Mouse (Mus musculus) C2C12 (cell line): ENCODE results near the gene Cisd1. TPM values are rescaled to one million over a fixed set of nuclear protein-coding genes. Genes with fewer than 3 reads are reported as not detected.

ENCODE experiments used
- H3K27me3 ChIP-seq: one replicate; pipeline ENCODE4 v1.6.1; 2011; ENCODE audit not compliant: control insufficient read depth, insufficient read depth, insufficient read length
- H3K36me3 ChIP-seq: one replicate; pipeline ENCODE4 v1.6.1; 2011; ENCODE audit not compliant: control insufficient read depth, insufficient read depth
- H3K4me3 ChIP-seq: one replicate; pipeline ENCODE4 v1.5.1; 2011; ENCODE audit warnings: mild to moderate bottlenecking, control low read depth; ENCODE audit not compliant: poor library complexity, insufficient read depth, severe bottlenecking
- H3K79me2 ChIP-seq: one replicate; pipeline ENCODE4 v1.6.1; 2011; ENCODE audit not compliant: control insufficient read depth, insufficient read depth
- H3K79me3 ChIP-seq: one replicate; pipeline ENCODE4 v1.6.1; 2011; ENCODE audit warnings: low read depth, control low read depth
- H3ac ChIP-seq: one replicate; pipeline ENCODE3; 2011; ENCODE audit warnings: low read depth; ENCODE audit not compliant: control insufficient read depth, insufficient read length
- CEBPB ChIP-seq: IDR thresholded peaks from one replicate; pipeline ENCODE4 v1.6.1; 2011; ENCODE audit warnings: low read depth, mild to moderate bottlenecking, control low read depth, moderate library complexity
- CTCF ChIP-seq: IDR thresholded peaks from one replicate; pipeline ENCODE4 v1.5.1; 2011; ENCODE audit not compliant: control insufficient read depth, insufficient read depth, insufficient read length
- FOSL1 ChIP-seq: IDR thresholded peaks from one replicate; pipeline ENCODE4 v1.8.0; 2011; ENCODE audit warnings: mild to moderate bottlenecking, low read length; ENCODE audit not compliant: poor library complexity, insufficient read depth, severe bottlenecking
- MAX ChIP-seq: IDR thresholded peaks from one replicate; pipeline ENCODE4 v1.6.1; 2011; ENCODE audit warnings: mild to moderate bottlenecking, control low read depth
- MYOD1 ChIP-seq: IDR thresholded peaks from one replicate; pipeline ENCODE4 v1.6.1; 2011; ENCODE audit warnings: low read depth; ENCODE audit not compliant: control insufficient read depth, insufficient read length
- MYOG ChIP-seq: IDR thresholded peaks from one replicate; pipeline ENCODE4 v1.6.1; 2011; ENCODE audit not compliant: control insufficient read depth, insufficient read length; ENCODE audit errors: extremely low read depth
- USF1 ChIP-seq: IDR thresholded peaks from one replicate; pipeline ENCODE4 v1.6.1; 2011; ENCODE audit warnings: low read depth, mild to moderate bottlenecking, control low read depth, moderate library complexity
- polyA plus RNA-seq: library from polyadenylated mRNA; unstranded; fragments of >200 nt; fragmentation: generic; extraction: Trizol; gene quantifications from one replicate; pipeline ENCODE4 v1.2.1, GENCODE M21; 2012; ENCODE audit warnings: missing spikeins

The Cisd1 gene
- polyA plus RNA-seq, 1 experiment: 132 TPM

GRCm38 (mm10) chr10:71284511-71285125 lies 60.1 kb downstream of the Cisd1 start:
- peak overlapping the region; percentile 89 for H3K4me3 ChIP-seq
- H3K36me3 ChIP-seq: peaks cover 15% of the 10 kb centered on the region
- H3ac ChIP-seq: peak overlapping the region; percentile 88
- H3K79me2 ChIP-seq: peaks cover 54% of the 10 kb centered on the region
- H3K79me3 ChIP-seq: peaks cover 46% of the 10 kb centered on the region
- no peaks in the 10 kb centered on the region for H3K27me3 ChIP-seq
- TF ChIP-seq USF1 (no peak), FOSL1 (no peak), CEBPB (no peak), CTCF (no peak), MYOD1 (no peak), MAX (no peak), MYOG (no peak)

GRCm38 (mm10) chr10:71284131-71284510 lies 60.6 kb downstream of the Cisd1 start:
- Histone ChIP-seq H3K79me3 (peaks cover 50% of the 10 kb centered on the region), H3ac (peak overlapping the region; percentile 88)
- TF ChIP-seq CTCF (no peak), MAX (no peak)

More at GRCm38 (mm10) chr10:71284131-71284510, 60.6 kb downstream of the Cisd1 start:
- Histone ChIP-seq H3K27me3 (no peaks in the 10 kb centered on the region), H3K4me3 (peak overlapping the region; percentile 89), H3K79me2 (peaks cover 58% of the 10 kb centered on the region), H3K36me3 (peaks cover 15% of the 10 kb centered on the region)

Other genes with a start within 250 kb of the Cisd1 start
- 4.0 TPM for gene Bicc1, start 185.3 kb downstream of the Cisd1 start, polyA plus RNA-seq
- gene Tfam, start 106.7 kb downstream of the Cisd1 start, polyA plus RNA-seq: 21.0 TPM
- gene Ube2d1, start 59.7 kb downstream of the Cisd1 start, polyA plus RNA-seq: 34.0 TPM
- 9.2 TPM for gene Ipmk, start 2.8 kb upstream of the Cisd1 start, polyA plus RNA-seq